In the genomic region with DNA sequence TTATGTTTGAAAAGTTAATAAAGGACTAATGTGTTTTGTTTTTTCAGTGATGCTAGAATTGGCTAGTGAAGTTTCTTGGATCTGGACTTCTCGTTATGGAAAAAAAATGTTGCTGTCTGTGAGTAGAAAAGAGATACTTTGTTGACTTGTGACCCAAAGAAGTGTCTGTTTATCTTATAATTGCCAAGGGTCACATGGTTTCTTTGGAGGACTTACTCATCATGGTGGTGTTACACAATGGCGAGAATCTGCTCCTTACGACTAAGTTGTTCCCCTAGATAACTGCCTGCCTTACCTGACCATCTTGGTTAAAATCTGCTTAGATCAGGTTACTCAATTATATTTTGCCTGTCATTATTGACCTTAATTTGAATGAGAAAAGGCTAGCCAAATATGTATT, we compare ENCODE assay signal across 21 mouse cellular contexts. TPM values are rescaled to one million over a fixed set of nuclear protein-coding genes. Genes with fewer than 3 reads are reported as not detected.
DNase-seq lines count a peak whose midpoint lies in the region; ATAC-seq and TF ChIP-seq lines count a peak whose summit lies in the region.
"Had no signal": no experiment of that assay in that cellular context is flagged by ENCODE, and none has a peak within 500 bp of the region (broad histone marks: within the 10 kb centered on the region; RNA-seq: fewer than 3 reads in every experiment).

No protein-coding gene starts in this region.

- H3K9ac ChIP-seq in lung, embryonic 14.5 days, result no peak overlapping the region
- H3K9ac ChIP-seq: embryonic facial prominence, embryonic 12.5 days; forebrain, embryonic 13.5 days; forebrain, postnatal 0 days; hindbrain, embryonic 15.5 days had no signal

- H3K27ac ChIP-seq in lung, embryonic 14.5 days (ENCODE audit: low read depth), result no peak overlapping the region
- H3K27ac ChIP-seq in hindbrain, embryonic 10.5 days, result no peak overlapping the region
- H3K27ac ChIP-seq in forebrain, embryonic 10.5 days, result no peak overlapping the region
- H3K27ac ChIP-seq: embryonic facial prominence, embryonic 12.5 days; forebrain, embryonic 13.5 days; heart, embryonic 10.5 days; hindbrain, embryonic 15.5 days had no signal

- POLR2A ChIA-PET in Patski (lab: Charles Lee), result no interaction called here

- 65% methylated on average over 3 of the region's 3 CpGs for WGBS in lung, embryonic 14.5 days
- WGBS in hindbrain, embryonic 10.5 days, result 93% methylated on average over 3 of the region's 3 CpGs
- WGBS in forebrain, embryonic 10.5 days, result 88% methylated on average over 3 of the region's 3 CpGs

- in situ Hi-C loops in Patski (cut with MboI; ENCODE audit: low pct_unique_long_range_greater_than_20kb), result no loop called here

- CTCF ChIA-PET in Patski (lab: Charles Lee), result no interaction called here

- H3K27me3 ChIP-seq in lung, embryonic 14.5 days (ENCODE audit: insufficient read depth, low read length), result no peaks in the 10 kb centered on the region
- H3K27me3 ChIP-seq in Patski, result no peaks in the 10 kb centered on the region
- H3K27me3 ChIP-seq in hindbrain, embryonic 10.5 days (ENCODE audit: insufficient read depth, poor library complexity, severe bottlenecking), result no peaks in the 10 kb centered on the region
- peaks cover 3% of the 10 kb centered on the region; the same call in 1 of the 2 replicates for H3K27me3 ChIP-seq in forebrain, embryonic 10.5 days (ENCODE audit: poor library complexity, severe bottlenecking)
- H3K27me3 ChIP-seq: embryonic facial prominence, embryonic 12.5 days; forebrain, embryonic 13.5 days; hindbrain, embryonic 15.5 days had no signal

- ATAC-seq in lung, embryonic 14.5 days (ENCODE audit: insufficient read depth), result no peak
- ATAC-seq in Patski, result no peak
- peak; percentile 67; the same call in 1 of the 2 replicates for ATAC-seq in megakaryocyte, adult 5-6 weeks (ENCODE audit: poor library complexity, severe bottlenecking)
- ATAC-seq: CD4-positive, CD25-positive, alpha-beta regulatory T cell, adult 4 months; forebrain, embryonic 13.5 days; forebrain, postnatal 0 days had no signal

- peak; percentile 36 for DNase-seq in lung, embryonic 14.5 days
- no peak for DNase-seq in lung, postnatal 4 days
- peak; percentile 88 for DNase-seq in 416B (ENCODE audit: low read depth)
- peak; percentile 20 for DNase-seq in Patski (ENCODE audit: low read depth, low spot score)
- DNase-seq in hindbrain, embryonic 10.5 days (ENCODE audit: low spot score), result no peak
- DNase-seq in forebrain, embryonic 10.5 days (ENCODE audit: extremely low spot score, low spot score), result no peak
- DNase-seq: adrenal gland, postnatal 14 days; cerebellum, adult 11-12 months; cerebellum, adult 9-10 months; cerebellum, postnatal 25 days; forebrain, postnatal 0 days; gastrocnemius, postnatal 36 days; heart, adult 18-20 months; heart, postnatal 10 days had no signal

- no peaks in the 10 kb centered on the region for H3K36me3 ChIP-seq in lung, embryonic 14.5 days (ENCODE audit: insufficient read depth)
- H3K36me3 ChIP-seq in hindbrain, embryonic 10.5 days, result no peaks in the 10 kb centered on the region
- no peaks in the 10 kb centered on the region for H3K36me3 ChIP-seq in forebrain, embryonic 10.5 days (replicated peaks)
- H3K36me3 ChIP-seq: embryonic facial prominence, embryonic 12.5 days; G1E; heart, embryonic 10.5 days; hindbrain, embryonic 15.5 days had no signal

- H3K4me3 ChIP-seq in lung, embryonic 14.5 days (ENCODE audit: low read depth, low read length), result no peak overlapping the region
- H3K4me3 ChIP-seq in hindbrain, embryonic 10.5 days, result no peak overlapping the region
- no peak overlapping the region for H3K4me3 ChIP-seq in forebrain, embryonic 10.5 days
- H3K4me3 ChIP-seq: embryonic facial prominence, embryonic 12.5 days; forebrain, embryonic 13.5 days; heart, embryonic 10.5 days; hindbrain, embryonic 15.5 days had no signal

- 0 out of 2 replicates have a peak, but pooled peaks cover 7% of the 10 kb centered on the region for H3K4me1 ChIP-seq in lung, embryonic 14.5 days (ENCODE audit: insufficient read depth)
- peaks cover 19% of the 10 kb centered on the region for H3K4me1 ChIP-seq in hindbrain, embryonic 10.5 days (replicated peaks)
- peaks cover 15% of the 10 kb centered on the region for H3K4me1 ChIP-seq in forebrain, embryonic 10.5 days
- H3K4me1 ChIP-seq: forebrain, embryonic 13.5 days; hindbrain, embryonic 15.5 days had no signal

- no peaks in the 10 kb centered on the region for H3K9me3 ChIP-seq in lung, embryonic 14.5 days (ENCODE audit: low read depth, low read length)
- H3K9me3 ChIP-seq in hindbrain, embryonic 10.5 days, result no peaks in the 10 kb centered on the region
- H3K9me3 ChIP-seq in forebrain, embryonic 10.5 days, result no peaks in the 10 kb centered on the region
- H3K9me3 ChIP-seq: embryonic facial prominence, embryonic 12.5 days; forebrain, embryonic 13.5 days; G1E; heart, embryonic 10.5 days; hindbrain, embryonic 15.5 days had no signal

- H3K4me2 ChIP-seq in lung, embryonic 14.5 days, result no peak overlapping the region
- H3K4me2 ChIP-seq: embryonic facial prominence, embryonic 12.5 days; forebrain, embryonic 13.5 days; hindbrain, embryonic 15.5 days had no signal

- no peak for TF ChIP-seq CTCF in lung, embryonic 14.5 days (IDR thresholded peaks at IDR 0.05; ENCODE audit: low read depth)
- no peak for TF ChIP-seq CTCF in Patski (IDR thresholded peaks at IDR 0.05)

RNA-seq across cellular contexts. Expression of a gene that starts 26.3 kb away (rescaled TPM):
- polyA plus RNA-seq in lung, embryonic 14.5 days (2014; fragmentation: Nextera tagmentation; extraction: Ambion mirVana), result 86.5 and 89.4 TPM in 2 replicates
- polyA plus RNA-seq in Patski (2021), result 21.2 TPM
- 50.6 and 64.3 TPM in 2 replicates for total RNA-seq in megakaryocyte, adult 5-6 weeks (2015)
- total RNA-seq in megakaryocyte, adult 5-6 weeks (2017), result 74.0 and 85.5 TPM in 2 replicates
- 17.2 and 20.9 TPM in 2 replicates for polyA plus RNA-seq in hindbrain, embryonic 10.5 days (2016; fragmentation: Nextera tagmentation; extraction: Ambion mirVana)
- polyA plus RNA-seq in forebrain, embryonic 10.5 days (2016; fragmentation: Nextera tagmentation; extraction: Ambion mirVana), result 16.8 and 18.4 TPM in 2 replicates
- polyA plus RNA-seq: G1E had no signal

Comparison
In these comparisons a context has a peak if more than half of its experiments do, and no peak if none do; other contexts are left out.
1. DNase-seq: peak in lung, embryonic 14.5 days (single experiment), 416B (single experiment) and Patski (single experiment); none in lung, postnatal 4 days (0 of 2), hindbrain, embryonic 10.5 days (single experiment) and forebrain, embryonic 10.5 days (single experiment).